Mouse (Mus musculus) gastrocnemius, postnatal 14 days (tissue): ENCODE data around the gene Prkg1. TPM values are rescaled to one million over a fixed set of nuclear protein-coding genes. Genes with fewer than 3 reads are reported as not detected.
"Not testable (repeated sequence)": the region's sequence is repeated elsewhere in the genome, so short reads cannot be mapped to it uniquely, and the experiment has no call there.

Experiments
- DNase-seq: peaks from one replicate; pipeline ENCODE4 v3.0.0; 2021; ENCODE audit warnings: mixed read lengths
- intact Hi-C: fragments of 180-260 bp; cut with DNase I; formaldehyde crosslinking; loops from one replicate; pipeline ENCODE4 v1.15.1; 2025; ENCODE audit warnings: low total_unique reads
- total RNA-seq, 2 experiments: library from RNA; stranded (reverse); gene quantifications; 2 replicates each; pipeline ENCODE4 v1.2.3; 2021

Gene Prkg1
- total RNA-seq, 2 experiments from 2014 or later, result 24.4 to 24.8 TPM

GRCm38 (mm10) chr19:31219261-31219660, 545.6 kb downstream of the Prkg1 start:
- intact Hi-C loops, DNase-seq: not testable (repeated sequence)

GRCm38 (mm10) chr19:31210850-31211249, 554.0 kb downstream of the Prkg1 start:
- DNase-seq, result no peak
- intact Hi-C loops, result no loop called here

GRCm38 (mm10) chr19:31210449-31210848, 554.4 kb downstream of the Prkg1 start:
- no peak for DNase-seq
- intact Hi-C loops, result no loop called here

GRCm38 (mm10) chr19:31199583-31199982, 565.2 kb downstream of the Prkg1 start:
- intact Hi-C loops, result no loop called here
- no peak for DNase-seq

- intact Hi-C loops, result no loop called here
- DNase-seq, result no peak
These were observed 566.4 kb downstream of the Prkg1 start for GRCm38 (mm10) chr19:31198461-31198860.

- intact Hi-C loops, result no loop called here
These were observed 567.8 kb downstream of the Prkg1 start for GRCm38 (mm10) chr19:31197076-31197475.

GRCm38 (mm10) chr19:31188559-31189218, 576.1 kb downstream of the Prkg1 start:
- no peak for DNase-seq
- intact Hi-C loops, result no loop called here

More at GRCm38 (mm10) chr19:31197076-31197475, 567.8 kb downstream of the Prkg1 start:
- DNase-seq, result no peak

- intact Hi-C loops, result no loop called here
- DNase-seq, result no peak
These were observed 584.1 kb downstream of the Prkg1 start for GRCm38 (mm10) chr19:31180757-31181156.

- DNase-seq, result no peak
- intact Hi-C loops, result no loop called here
These were observed 587.4 kb downstream of the Prkg1 start for GRCm38 (mm10) chr19:31177279-31177922.

GRCm38 (mm10) chr19:31170985-31171384, 593.8 kb downstream of the Prkg1 start:
- intact Hi-C loops, result no loop called here

GRCm38 (mm10) chr19:31158944-31159460, 605.8 kb downstream of the Prkg1 start:
- DNase-seq, result no peak
- intact Hi-C loops, result no loop called here

More at GRCm38 (mm10) chr19:31170985-31171384, 593.8 kb downstream of the Prkg1 start:
- no peak for DNase-seq

GRCm38 (mm10) chr19:31153399-31153798, 611.4 kb downstream of the Prkg1 start:
- intact Hi-C loops, result no loop called here
- DNase-seq, result no peak

GRCm38 (mm10) chr19:31149902-31150301, 614.9 kb downstream of the Prkg1 start:
- no peak for DNase-seq
- intact Hi-C loops, result no loop called here

- intact Hi-C loops, result no loop called here
- no peak for DNase-seq
These were observed 617.4 kb downstream of the Prkg1 start for GRCm38 (mm10) chr19:31147457-31147856.

- intact Hi-C loops, result no loop called here
- no peak for DNase-seq
These were observed 618.7 kb downstream of the Prkg1 start for GRCm38 (mm10) chr19:31146156-31146555.

GRCm38 (mm10) chr19:31141905-31142304, 622.9 kb downstream of the Prkg1 start:
- intact Hi-C loops, result no loop called here
- DNase-seq, result no peak

- intact Hi-C loops, result no loop called here
- DNase-seq, result no peak
These were observed 628.5 kb downstream of the Prkg1 start for GRCm38 (mm10) chr19:31136316-31136715.

- no peak for DNase-seq
- intact Hi-C loops, result no loop called here
These were observed 632.2 kb downstream of the Prkg1 start for GRCm38 (mm10) chr19:31132614-31133013.

- no peak for DNase-seq
- intact Hi-C loops, result no loop called here
These were observed 640.2 kb downstream of the Prkg1 start for GRCm38 (mm10) chr19:31124628-31125027.

GRCm38 (mm10) chr19:31114690-31115089, 650.1 kb downstream of the Prkg1 start:
- no peak for DNase-seq
- intact Hi-C loops, result no loop called here
